Mouse (Mus musculus) stomach, embryonic 16.5 days (tissue): Measurements from ENCODE around the gene Zfp316. TPM values are rescaled to one million over a fixed set of nuclear protein-coding genes. Genes with fewer than 3 reads are reported as not detected.

Experiments
- ATAC-seq: fragments of 200-750 bp; cut with Nextera tagmentation; 2 replicates; pipeline ENCODE4 v1.8.0; 2017; ENCODE audit warnings: moderate number of reproducible peaks, moderate TSS enrichment; ENCODE audit not compliant: insufficient read depth, low FRiP score
- H3K27ac ChIP-seq: fragments of 300-500 bp; sonication (generic); 2 replicates; pipeline ENCODE4 v1.5.1; 2014; ENCODE audit warnings: low read length
- H3K27me3 ChIP-seq: fragments of 300-500 bp; sonication (generic); 2 replicates; pipeline ENCODE4 v1.6.1; 2014; ENCODE audit warnings: low read length, control low read depth, mixed read lengths; ENCODE audit not compliant: control insufficient read depth, insufficient read depth
- H3K36me3 ChIP-seq: fragments of 300-500 bp; sonication (generic); 2 replicates; pipeline ENCODE4 v1.6.1; 2014; ENCODE audit warnings: low read length; ENCODE audit not compliant: control insufficient read depth, insufficient read depth
- H3K4me1 ChIP-seq: fragments of 300-500 bp; sonication (generic); 2 replicates; pipeline ENCODE4 v1.6.1; 2014; ENCODE audit warnings: low read length, control low read depth, mixed read lengths; ENCODE audit not compliant: control insufficient read depth, insufficient read depth
- H3K4me2 ChIP-seq: fragments of 300-500 bp; sonication (generic); 2 replicates; pipeline ENCODE4 v1.6.1; 2014; ENCODE audit warnings: low read depth, low read length, mixed read lengths
- H3K4me3 ChIP-seq: fragments of 300-500 bp; sonication (generic); replicated peaks from 2 replicates; pipeline ENCODE4 v1.5.1; 2014; ENCODE audit warnings: mild to moderate bottlenecking, low read length
- H3K9ac ChIP-seq: fragments of 300-500 bp; sonication (generic); 2 replicates; pipeline ENCODE4 v1.6.1; 2014; ENCODE audit warnings: low read length
- H3K9me3 ChIP-seq: fragments of 300-500 bp; sonication (generic); replicated peaks from 2 replicates; pipeline ENCODE4 v1.6.1; 2016; ENCODE audit warnings: low read length, control low read depth; ENCODE audit not compliant: control insufficient read depth
- WGBS: fragments of 180-500 bp; shearing (Covaris S2); extraction: QIAGEN DNeasy Blood & Tissue Kit; methylation state at CpG from one replicate; pipeline ENCODE4 v1.1.7; 2014; 5-methylcytosine and 5-hydroxymethylcytosine counted together
- polyA plus RNA-seq: library from polyadenylated mRNA; unstranded; fragments of >200 nt; fragmentation: Nextera tagmentation; extraction: Ambion mirVana; gene quantifications from 2 replicates; pipeline ENCODE4 v1.2.1, GENCODE M21; 2015

Gene Zfp316
- polyA plus RNA-seq, 1 experiment from 2014 or later = 0.74 TPM

DNA sequence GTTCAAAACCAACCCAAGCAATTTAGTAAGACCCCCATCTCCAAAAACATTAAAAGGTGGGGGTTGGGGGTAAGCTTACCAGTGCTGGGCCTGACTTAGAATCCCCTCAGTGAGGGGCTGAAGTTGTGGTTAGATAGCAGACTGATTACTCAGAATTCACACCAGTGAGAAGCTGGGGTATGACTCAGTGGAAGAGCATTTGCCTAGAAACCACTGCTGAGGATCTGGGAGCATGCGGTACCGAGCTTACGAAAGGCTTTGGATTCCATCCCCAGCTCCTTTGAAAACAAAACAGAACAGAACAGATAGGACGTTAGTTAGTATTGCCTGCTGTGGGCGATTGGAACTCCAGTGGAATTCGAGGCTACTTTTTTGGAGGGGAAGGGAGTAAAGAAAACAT, 1.8 kb upstream of the Zfp316 start:
- WGBS = 82% methylated on average over 6 of the region's 6 CpGs
- no peak overlapping the region for H3K27ac ChIP-seq
- H3K9ac ChIP-seq = no peak overlapping the region
- H3K36me3 ChIP-seq = no peaks in the 10 kb centered on the region
- peaks cover 12% of the 10 kb centered on the region for H3K4me1 ChIP-seq
- H3K4me2 ChIP-seq = no peak overlapping the region
- H3K9me3 ChIP-seq = no peaks in the 10 kb centered on the region
- no peak overlapping the region for H3K4me3 ChIP-seq
- ATAC-seq = no peak
- H3K27me3 ChIP-seq = peaks cover 3% of the 10 kb centered on the region; the same call in 1 of the 2 replicates

DNA sequence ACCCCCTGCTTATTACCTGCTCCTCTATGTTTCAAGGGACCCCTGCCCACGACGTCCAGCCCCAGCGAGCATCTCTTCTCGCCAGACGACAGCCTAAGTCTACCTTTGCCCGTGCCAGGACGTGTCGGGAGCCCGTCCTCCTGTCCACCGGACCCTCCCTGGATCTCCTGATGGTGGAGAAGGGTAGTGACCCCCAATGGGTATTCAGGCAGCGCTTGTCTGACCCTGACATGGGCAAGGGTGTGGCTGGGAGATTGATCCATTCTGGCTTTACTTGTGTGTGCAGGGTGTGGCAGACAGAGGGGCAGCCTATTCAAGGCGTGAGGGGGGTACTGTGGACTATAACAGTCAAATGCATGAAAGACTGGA, 313 bp upstream of the Zfp316 start:
- 3% methylated on average over 12 of the region's 12 CpGs for WGBS
- Histone ChIP-seq H3K27ac (no peak overlapping the region), H3K4me3 (peak overlapping the region; percentile 84), H3K9ac (peak overlapping the region; percentile 95), H3K4me1 (peaks cover 12% of the 10 kb centered on the region), H3K27me3 (no peaks in the 10 kb centered on the region), H3K36me3 (no peaks in the 10 kb centered on the region), H3K9me3 (no peaks in the 10 kb centered on the region), H3K4me2 (peak overlapping the region; percentile 87)
- ATAC-seq = no peak; the same call in none of the 2 replicates

DNA sequence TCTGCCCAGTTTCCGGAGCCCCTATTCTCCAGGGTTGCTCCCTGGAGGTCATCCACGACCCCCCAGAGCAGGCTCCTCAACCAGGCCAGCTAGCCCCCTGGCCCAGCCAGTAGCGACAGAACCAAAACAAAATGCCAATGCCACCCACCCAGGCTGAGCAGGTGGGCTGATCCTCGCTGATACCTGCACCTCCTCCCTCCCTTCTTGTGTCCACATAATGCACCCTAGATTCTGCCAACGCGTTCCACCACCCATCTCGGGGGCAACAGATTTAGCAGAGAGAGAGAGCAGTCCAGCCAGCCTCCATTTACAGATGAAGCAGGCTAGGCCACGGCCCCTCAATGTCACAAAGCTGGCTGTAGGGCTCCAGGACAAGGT, 848 bp downstream of the Zfp316 start:
- Histone ChIP-seq H3K4me2 (peak overlapping the region; percentile 87), H3K9me3 (no peaks in the 10 kb centered on the region), H3K36me3 (no peaks in the 10 kb centered on the region; the same call in 1 of the 2 replicates), H3K4me3 (peak overlapping the region; percentile 84), H3K27me3 (no peaks in the 10 kb centered on the region), H3K27ac (no peak overlapping the region), H3K4me1 (peaks cover 12% of the 10 kb centered on the region), H3K9ac (peak overlapping the region; percentile 95)
- no peak for ATAC-seq
- WGBS = 26% methylated on average over 8 of the region's 8 CpGs

DNA sequence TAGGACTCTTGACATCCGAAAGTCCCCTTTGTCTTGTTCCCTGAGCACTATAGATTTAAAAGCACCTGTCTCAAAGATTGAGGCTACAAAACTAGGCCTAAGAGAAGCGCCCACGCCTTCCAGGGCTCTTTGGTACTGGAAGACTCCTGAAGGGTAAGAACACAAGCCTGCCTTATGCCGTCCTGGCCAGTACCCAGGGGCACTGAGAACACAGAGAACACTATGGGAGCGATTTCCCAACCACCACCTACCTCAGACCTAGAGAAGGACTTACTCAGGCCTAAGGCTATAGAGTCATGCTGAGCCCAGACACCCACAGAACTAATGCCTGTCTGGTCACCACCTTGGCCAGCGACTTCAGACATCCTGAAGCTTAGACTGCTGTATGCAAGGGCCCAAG, 3.0 kb downstream of the Zfp316 start:
- Histone ChIP-seq H3K4me1 (peaks cover 12% of the 10 kb centered on the region), H3K27me3 (no peaks in the 10 kb centered on the region), H3K4me3 (no peak overlapping the region), H3K9ac (no peak overlapping the region), H3K36me3 (no peaks in the 10 kb centered on the region; the same call in 1 of the 2 replicates), H3K27ac (no peak overlapping the region), H3K4me2 (no peak overlapping the region), H3K9me3 (no peaks in the 10 kb centered on the region)
- WGBS = 83% methylated on average over 6 of the region's 6 CpGs
- no peak for ATAC-seq

DNA sequence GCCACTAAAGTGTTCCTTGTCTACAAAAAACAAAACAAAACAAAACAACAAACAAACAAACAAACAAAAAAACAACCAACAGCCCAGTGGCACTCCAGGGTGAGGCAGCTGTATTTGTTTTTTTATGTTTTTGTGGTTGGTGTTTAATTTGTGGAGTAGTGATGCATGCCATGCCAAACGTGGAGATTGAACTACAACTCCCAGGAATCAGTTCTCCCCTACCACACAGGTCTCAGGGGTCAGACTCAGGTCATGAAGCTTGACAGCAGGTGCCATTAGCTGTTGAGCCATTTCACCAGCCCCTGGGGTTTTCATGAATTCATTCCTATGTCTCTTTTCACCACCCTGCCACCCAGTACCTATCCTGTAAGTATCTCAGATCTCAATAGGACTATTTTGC, 4.4 kb downstream of the Zfp316 start:
- Histone ChIP-seq H3K4me3 (no peak overlapping the region), H3K27me3 (no peaks in the 10 kb centered on the region), H3K9me3 (no peaks in the 10 kb centered on the region), H3K4me2 (no peak overlapping the region), H3K9ac (no peak overlapping the region), H3K4me1 (peaks cover 7% of the 10 kb centered on the region), H3K36me3 (no peaks in the 10 kb centered on the region; the same call in 1 of the 2 replicates), H3K27ac (no peak overlapping the region)
- ATAC-seq = no peak
- WGBS = 43% methylated on average over 1 of the region's 1 CpGs

DNA sequence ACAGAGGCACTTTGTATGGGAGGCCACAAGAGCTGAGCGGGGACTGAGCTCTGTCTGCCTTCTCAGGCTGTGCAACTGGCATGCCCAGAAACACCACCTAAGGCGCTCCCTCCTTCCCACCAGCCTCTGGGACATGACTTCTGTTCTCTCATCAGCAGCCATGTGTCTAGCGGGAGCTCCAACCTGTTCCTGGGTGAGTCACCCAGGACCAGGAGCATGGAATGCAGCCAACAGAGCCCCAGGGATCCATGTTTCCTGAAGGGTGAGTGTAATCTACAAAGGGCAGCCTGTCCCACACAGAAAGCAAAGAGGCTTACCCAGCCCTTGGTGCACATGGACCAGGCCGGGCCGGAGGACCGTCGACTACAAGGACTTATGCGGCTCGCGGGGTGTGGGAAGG, 5.1 kb downstream of the Zfp316 start:
- ATAC-seq = no peak
- Histone ChIP-seq H3K36me3 (no peaks in the 10 kb centered on the region; the same call in 1 of the 2 replicates), H3K9ac (no peak overlapping the region), H3K4me3 (no peak overlapping the region), H3K9me3 (no peaks in the 10 kb centered on the region), H3K27ac (no peak overlapping the region), H3K27me3 (no peaks in the 10 kb centered on the region), H3K4me1 (peaks cover 4% of the 10 kb centered on the region; the same call in 1 of the 2 replicates), H3K4me2 (no peak overlapping the region)
- 80% methylated on average over 10 of the region's 10 CpGs for WGBS

DNA sequence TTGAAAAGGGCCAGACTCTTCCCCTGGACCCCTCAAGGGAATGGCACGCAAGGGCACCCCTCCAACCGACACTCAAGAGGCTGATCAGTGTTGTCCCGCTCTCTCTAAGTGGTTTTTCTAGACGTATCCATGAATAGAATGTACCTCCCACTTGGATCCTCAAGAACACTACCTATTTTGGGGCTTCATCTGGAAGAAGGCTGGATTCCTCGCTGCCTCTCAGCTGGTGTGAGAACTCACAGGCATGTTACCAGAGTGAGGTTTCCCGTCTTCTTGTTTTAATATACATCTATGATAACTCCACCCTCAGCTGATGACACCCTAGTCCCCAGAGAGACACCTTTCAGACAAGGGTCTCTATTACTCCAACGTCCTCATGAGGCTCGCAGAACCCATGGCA, 8.2 kb downstream of the Zfp316 start:
- 91% methylated on average over 8 of the region's 8 CpGs for WGBS
- no peak overlapping the region for H3K27ac ChIP-seq
- no peak overlapping the region for H3K4me3 ChIP-seq
- peaks cover 9% of the 10 kb centered on the region for H3K27me3 ChIP-seq
- no peaks in the 10 kb centered on the region for H3K9me3 ChIP-seq
- no peaks in the 10 kb centered on the region for H3K4me1 ChIP-seq
- H3K4me2 ChIP-seq = no peak overlapping the region
- H3K36me3 ChIP-seq = no peaks in the 10 kb centered on the region; the same call in 1 of the 2 replicates
- H3K9ac ChIP-seq = no peak overlapping the region
- no peak for ATAC-seq

DNA sequence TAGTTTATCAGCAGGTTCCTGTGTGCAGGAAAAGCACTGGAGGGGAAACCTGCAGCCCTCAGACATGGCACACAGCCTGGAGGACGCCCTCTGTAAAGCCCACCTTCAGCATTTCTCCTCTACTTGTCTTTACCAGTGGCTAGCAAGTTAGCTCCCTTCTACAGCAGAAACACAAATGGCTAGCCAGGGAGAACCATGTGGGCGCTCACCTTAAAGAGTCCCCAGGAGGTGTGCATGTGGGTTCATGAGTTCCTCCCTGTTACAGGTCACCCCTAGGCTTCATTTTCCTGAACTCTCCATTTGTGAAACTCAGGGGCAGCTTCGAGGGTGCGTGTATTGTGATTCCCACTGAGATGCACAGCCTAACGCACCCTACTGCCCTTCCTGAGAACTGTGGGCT, 14.0 kb downstream of the Zfp316 start:
- no peak overlapping the region for H3K27ac ChIP-seq
- WGBS = 88% methylated on average over 5 of the region's 5 CpGs
- H3K27me3 ChIP-seq = peaks cover 59% of the 10 kb centered on the region
- H3K4me2 ChIP-seq = no peak overlapping the region
- no peak overlapping the region for H3K9ac ChIP-seq
- H3K9me3 ChIP-seq = peaks cover 5% of the 10 kb centered on the region; the same call in 1 of the 2 replicates
- no peak for ATAC-seq
- no peak overlapping the region for H3K4me3 ChIP-seq
- H3K4me1 ChIP-seq = 0 out of 2 replicates have a peak, but pooled peaks cover 11% of the 10 kb centered on the region
- H3K36me3 ChIP-seq = peaks cover 18% of the 10 kb centered on the region

DNA sequence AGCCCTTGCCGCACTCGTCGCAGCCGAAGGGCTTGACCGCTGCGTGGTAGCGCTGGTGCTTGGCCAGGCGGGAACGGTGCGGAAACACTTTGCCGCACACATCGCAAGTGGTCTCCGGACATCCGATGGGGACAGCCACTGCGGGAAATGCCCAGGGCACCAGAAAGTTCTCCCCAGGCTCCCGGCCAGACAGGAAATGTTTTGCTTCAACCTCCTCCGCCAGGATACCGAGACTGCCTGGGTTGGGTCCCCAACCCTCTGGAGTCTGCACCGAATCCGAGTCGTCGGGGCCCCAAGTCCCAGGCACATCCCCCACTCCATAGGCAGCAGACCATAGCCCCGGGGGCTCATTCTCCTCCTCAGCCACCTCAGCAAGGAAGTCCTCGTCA, 14.7 kb downstream of the Zfp316 start:
- peaks cover 59% of the 10 kb centered on the region for H3K27me3 ChIP-seq
- ATAC-seq = no peak
- H3K27ac ChIP-seq = no peak overlapping the region
- WGBS = 53% methylated on average over 24 of the region's 24 CpGs
- H3K9ac ChIP-seq = no peak overlapping the region
- peaks cover 5% of the 10 kb centered on the region; the same call in 1 of the 2 replicates for H3K9me3 ChIP-seq
- H3K4me1 ChIP-seq = 0 out of 2 replicates have a peak, but pooled peaks cover 11% of the 10 kb centered on the region
- no peak overlapping the region for H3K4me3 ChIP-seq
- peaks cover 18% of the 10 kb centered on the region for H3K36me3 ChIP-seq
- no peak overlapping the region for H3K4me2 ChIP-seq
